Mouse (Mus musculus): ENCODE results near the gene Kctd5. TPM values are rescaled to one million over a fixed set of nuclear protein-coding genes. Genes with fewer than 3 reads are reported as not detected.

The Kctd5 gene
- polyA plus RNA-seq, 1 experiment from 2014 or later = 56.3 TPM

- H3K9me3 ChIP-seq (ENCODE audit: control insufficient read depth, low read length) = no peaks in the 10 kb centered on the region
- no peak for ATAC-seq (ENCODE audit: low read depth)
- H3K36me3 ChIP-seq (ENCODE audit: control insufficient read depth, insufficient read depth, low read length) = peaks cover 49% of the 10 kb centered on the region
- H3K27ac ChIP-seq (replicated peaks; ENCODE audit: low read depth, low read length) = no peak overlapping the region
- no peak overlapping the region for H3K9ac ChIP-seq (ENCODE audit: low read depth, low read length)
- DNase-seq (ENCODE audit: low spot score) = no peak
- 46% methylated on average over 1 of the region's 1 CpGs for WGBS
- no peaks in the 10 kb centered on the region for H3K4me1 ChIP-seq (ENCODE audit: control insufficient read depth, insufficient read depth, low read length)
- H3K4me3 ChIP-seq (ENCODE audit: low read depth, low read length) = no peak overlapping the region
- H3K27me3 ChIP-seq (replicated peaks; ENCODE audit: control insufficient read depth, insufficient read depth, low read length) = no peaks in the 10 kb centered on the region
- H3K4me2 ChIP-seq (ENCODE audit: low read depth, low read length) = no peak overlapping the region
Observed at GRCm38 (mm10) chr17:24084593-24084992, 11.3 kb upstream of the Kctd5 start.

DNA sequence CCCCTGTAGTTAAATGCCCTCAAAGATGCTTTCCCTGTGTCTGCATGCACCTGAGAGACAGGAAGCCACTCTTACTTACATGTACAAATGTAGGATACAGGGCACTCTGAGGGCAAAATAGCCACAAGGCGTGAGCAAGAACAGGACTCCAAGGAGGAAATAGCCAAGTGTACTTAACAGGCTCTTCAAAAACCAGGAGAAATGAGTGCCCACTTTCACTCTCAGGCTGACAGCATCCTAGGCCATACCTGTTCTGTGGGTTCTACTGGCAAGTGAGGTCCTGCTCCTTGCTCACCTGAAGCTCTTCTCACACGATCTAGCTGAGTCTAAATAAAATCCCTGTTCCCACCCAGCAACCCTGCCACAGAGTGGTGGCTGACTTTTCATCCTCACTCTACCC lies 3.8 kb upstream of the Kctd5 start:
- Histone ChIP-seq H3K36me3 (ENCODE audit: control insufficient read depth, insufficient read depth, low read length) (peaks cover 38% of the 10 kb centered on the region), H3K9ac (ENCODE audit: low read depth, low read length) (no peak overlapping the region), H3K27me3 (replicated peaks; ENCODE audit: control insufficient read depth, insufficient read depth, low read length) (no peaks in the 10 kb centered on the region), H3K4me3 (ENCODE audit: low read depth, low read length) (no peak overlapping the region), H3K9me3 (ENCODE audit: control insufficient read depth, low read length) (no peaks in the 10 kb centered on the region), H3K4me2 (ENCODE audit: low read depth, low read length) (no peak overlapping the region), H3K4me1 (ENCODE audit: control insufficient read depth, insufficient read depth, low read length) (peaks cover 1% of the 10 kb centered on the region), H3K27ac (replicated peaks; ENCODE audit: low read depth, low read length) (no peak overlapping the region)
- WGBS = 76% methylated on average over 2 of the region's 2 CpGs
- ATAC-seq (ENCODE audit: low read depth) (no peak), DNase-seq (ENCODE audit: low spot score) (no peak)

- DNase-seq (ENCODE audit: low spot score) (peak; percentile 20), ATAC-seq (ENCODE audit: low read depth) (no peak)
- no peak overlapping the region for H3K4me2 ChIP-seq (ENCODE audit: low read depth, low read length)
- no peaks in the 10 kb centered on the region for H3K27me3 ChIP-seq (replicated peaks; ENCODE audit: control insufficient read depth, insufficient read depth, low read length)
- H3K27ac ChIP-seq (replicated peaks; ENCODE audit: low read depth, low read length) = no peak overlapping the region
- H3K4me1 ChIP-seq (ENCODE audit: control insufficient read depth, insufficient read depth, low read length) = peaks cover 6% of the 10 kb centered on the region
- H3K9me3 ChIP-seq (ENCODE audit: control insufficient read depth, low read length) = no peaks in the 10 kb centered on the region
- H3K4me3 ChIP-seq (ENCODE audit: low read depth, low read length) = no peak overlapping the region
- WGBS = 80% methylated on average over 3 of the region's 3 CpGs
- 0 out of 2 replicates have a peak, but pooled peaks cover 15% of the 10 kb centered on the region for H3K36me3 ChIP-seq (ENCODE audit: control insufficient read depth, insufficient read depth, low read length)
- no peak overlapping the region for H3K9ac ChIP-seq (ENCODE audit: low read depth, low read length)
Observed at GRCm38 (mm10) chr17:24069531-24069930, 3.8 kb downstream of the Kctd5 start.

GRCm38 (mm10) chr17:24068271-24068670 lies 5.0 kb downstream of the Kctd5 start:
- 81% methylated on average over 5 of the region's 5 CpGs for WGBS
- no peak overlapping the region for H3K4me2 ChIP-seq (ENCODE audit: low read depth, low read length)
- H3K4me3 ChIP-seq (ENCODE audit: low read depth, low read length) = no peak overlapping the region
- no peak overlapping the region for H3K27ac ChIP-seq (replicated peaks; ENCODE audit: low read depth, low read length)
- DNase-seq (ENCODE audit: low spot score) = peak; percentile 10
- peaks cover 19% of the 10 kb centered on the region; the same call in 1 of the 2 replicates for H3K36me3 ChIP-seq (ENCODE audit: control insufficient read depth, insufficient read depth, low read length)
- H3K4me1 ChIP-seq (ENCODE audit: control insufficient read depth, insufficient read depth, low read length) = peaks cover 6% of the 10 kb centered on the region
- H3K27me3 ChIP-seq (replicated peaks; ENCODE audit: control insufficient read depth, insufficient read depth, low read length) = no peaks in the 10 kb centered on the region
- H3K9me3 ChIP-seq (ENCODE audit: control insufficient read depth, low read length) = no peaks in the 10 kb centered on the region
- ATAC-seq (ENCODE audit: low read depth) = no peak
- no peak overlapping the region for H3K9ac ChIP-seq (ENCODE audit: low read depth, low read length)

- Histone ChIP-seq H3K36me3 (ENCODE audit: control insufficient read depth, insufficient read depth, low read length) (peaks cover 42% of the 10 kb centered on the region), H3K4me3 (ENCODE audit: low read depth, low read length) (no peak overlapping the region), H3K9ac (ENCODE audit: low read depth, low read length) (no peak overlapping the region), H3K4me1 (ENCODE audit: control insufficient read depth, insufficient read depth, low read length) (no peaks in the 10 kb centered on the region), H3K27ac (replicated peaks; ENCODE audit: low read depth, low read length) (no peak overlapping the region), H3K9me3 (ENCODE audit: control insufficient read depth, low read length) (no peaks in the 10 kb centered on the region), H3K4me2 (ENCODE audit: low read depth, low read length) (no peak overlapping the region), H3K27me3 (replicated peaks; ENCODE audit: control insufficient read depth, insufficient read depth, low read length) (no peaks in the 10 kb centered on the region)
- no peak for DNase-seq (ENCODE audit: low spot score)
- WGBS = 82% methylated on average over 4 of the region's 4 CpGs
- no peak for ATAC-seq (ENCODE audit: low read depth)
Observed at GRCm38 (mm10) chr17:24062459-24063155, 10.7 kb downstream of the Kctd5 start.

GRCm38 (mm10) chr17:24057730-24058245 lies 15.5 kb downstream of the Kctd5 start:
- ATAC-seq (ENCODE audit: low read depth) (no peak), DNase-seq (ENCODE audit: low spot score) (no peak)
- Histone ChIP-seq H3K4me2 (ENCODE audit: low read depth, low read length) (no peak overlapping the region), H3K9ac (ENCODE audit: low read depth, low read length) (no peak overlapping the region), H3K9me3 (ENCODE audit: control insufficient read depth, low read length) (no peaks in the 10 kb centered on the region), H3K27me3 (replicated peaks; ENCODE audit: control insufficient read depth, insufficient read depth, low read length) (no peaks in the 10 kb centered on the region), H3K4me3 (ENCODE audit: low read depth, low read length) (no peak overlapping the region), H3K27ac (replicated peaks; ENCODE audit: low read depth, low read length) (no peak overlapping the region), H3K36me3 (ENCODE audit: control insufficient read depth, insufficient read depth, low read length) (peaks cover 79% of the 10 kb centered on the region), H3K4me1 (ENCODE audit: control insufficient read depth, insufficient read depth, low read length) (no peaks in the 10 kb centered on the region)
- WGBS = 91% methylated on average over 5 of the region's 5 CpGs

- DNase-seq (ENCODE audit: low spot score) (no peak), ATAC-seq (ENCODE audit: low read depth) (no peak)
- Histone ChIP-seq H3K27me3 (replicated peaks; ENCODE audit: control insufficient read depth, insufficient read depth, low read length) (no peaks in the 10 kb centered on the region), H3K27ac (replicated peaks; ENCODE audit: low read depth, low read length) (no peak overlapping the region), H3K4me2 (ENCODE audit: low read depth, low read length) (no peak overlapping the region), H3K36me3 (ENCODE audit: control insufficient read depth, insufficient read depth, low read length) (peaks cover 80% of the 10 kb centered on the region), H3K9me3 (ENCODE audit: control insufficient read depth, low read length) (no peaks in the 10 kb centered on the region), H3K4me1 (ENCODE audit: control insufficient read depth, insufficient read depth, low read length) (no peaks in the 10 kb centered on the region), H3K9ac (ENCODE audit: low read depth, low read length) (no peak overlapping the region), H3K4me3 (ENCODE audit: low read depth, low read length) (no peak overlapping the region)
- WGBS = 93% methylated on average over 14 of the region's 14 CpGs
Observed at GRCm38 (mm10) chr17:24056636-24057625, 16.4 kb downstream of the Kctd5 start.

DNA sequence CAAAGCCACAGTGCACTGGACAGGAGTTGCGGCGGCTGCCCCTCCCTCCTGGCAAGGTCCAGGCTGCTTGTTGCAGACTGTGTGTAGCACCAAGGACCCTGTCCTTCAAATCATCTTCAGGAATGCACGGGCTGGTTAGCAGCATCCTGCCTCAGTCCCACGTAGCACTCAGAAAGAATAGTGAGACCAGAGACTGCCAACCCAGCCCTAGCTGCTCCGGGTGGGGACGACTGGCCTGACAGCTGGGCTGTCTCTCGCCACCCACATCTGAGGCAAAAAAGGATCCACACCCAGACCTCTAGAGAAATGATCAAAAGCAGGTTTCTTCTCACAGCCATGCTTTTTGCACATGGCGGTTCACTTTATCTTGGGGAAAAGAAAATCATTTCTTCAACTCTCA lies 24.3 kb downstream of the Kctd5 start:
- ATAC-seq (ENCODE audit: low read depth) (no peak), DNase-seq (ENCODE audit: low spot score) (no peak)
- no peaks in the 10 kb centered on the region for H3K4me1 ChIP-seq (ENCODE audit: control insufficient read depth, insufficient read depth, low read length)
- no peaks in the 10 kb centered on the region for H3K27me3 ChIP-seq (replicated peaks; ENCODE audit: control insufficient read depth, insufficient read depth, low read length)
- no peak overlapping the region for H3K4me3 ChIP-seq (ENCODE audit: low read depth, low read length)
- no peak overlapping the region for H3K4me2 ChIP-seq (ENCODE audit: low read depth, low read length)
- H3K9ac ChIP-seq (ENCODE audit: low read depth, low read length) = no peak overlapping the region
- H3K27ac ChIP-seq (replicated peaks; ENCODE audit: low read depth, low read length) = no peak overlapping the region
- H3K36me3 ChIP-seq (ENCODE audit: control insufficient read depth, insufficient read depth, low read length) = peaks cover 63% of the 10 kb centered on the region
- WGBS = 86% methylated on average over 8 of the region's 8 CpGs
- H3K9me3 ChIP-seq (ENCODE audit: control insufficient read depth, low read length) = no peaks in the 10 kb centered on the region

Data from embryonic facial prominence, embryonic 14.5 days (tissue).